Mouse (Mus musculus) CD4-positive, CD25-positive, alpha-beta regulatory T cell (primary cell): ENCODE measurements around the gene Zfp971. TPM values are rescaled to one million over a fixed set of nuclear protein-coding genes. Genes with fewer than 3 reads are reported as not detected.

ENCODE experiments used
- polyA plus RNA-seq: library from polyadenylated mRNA; unstranded; fragments of 100-300 nt; shearing (Covaris generic); gene quantifications from one replicate; pipeline ENCODE4 v1.2.1, GENCODE M21; 2017

The Zfp971 gene
- polyA plus RNA-seq: 9.0 TPM

DNA sequence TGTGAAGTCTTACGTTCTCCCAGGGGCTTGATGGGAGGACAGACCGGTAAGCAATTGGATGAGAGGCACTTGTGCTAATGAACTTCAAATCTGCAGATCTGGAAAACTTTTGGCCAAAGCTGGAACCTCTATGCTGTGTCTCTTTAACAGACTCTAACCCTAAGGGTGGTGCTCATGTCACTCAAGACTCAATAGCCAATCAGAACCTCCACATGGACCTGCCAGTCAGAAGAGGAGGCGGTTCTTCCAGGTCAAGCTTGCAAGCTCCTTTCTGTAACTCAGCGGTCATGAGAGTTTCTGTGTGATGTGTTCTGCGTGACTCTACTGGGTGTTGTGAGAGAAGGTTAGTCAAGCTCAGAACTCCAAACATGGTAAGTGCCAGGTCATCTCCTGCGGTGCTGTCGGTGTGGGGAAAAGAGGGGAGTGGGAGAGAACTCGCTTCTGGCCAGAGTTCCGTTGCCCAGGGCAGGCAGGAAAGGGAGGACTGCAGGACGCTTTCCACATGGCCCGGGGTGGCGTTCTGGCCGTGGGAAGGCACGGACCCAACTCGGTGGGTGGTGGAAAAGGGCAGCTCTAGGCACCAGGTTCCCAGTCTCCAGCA is at the start of gene Zfp971:
Gene Zfp971 (plus strand): TSS at position 274 of the 601 bp plus-strand sequence.

DNA sequence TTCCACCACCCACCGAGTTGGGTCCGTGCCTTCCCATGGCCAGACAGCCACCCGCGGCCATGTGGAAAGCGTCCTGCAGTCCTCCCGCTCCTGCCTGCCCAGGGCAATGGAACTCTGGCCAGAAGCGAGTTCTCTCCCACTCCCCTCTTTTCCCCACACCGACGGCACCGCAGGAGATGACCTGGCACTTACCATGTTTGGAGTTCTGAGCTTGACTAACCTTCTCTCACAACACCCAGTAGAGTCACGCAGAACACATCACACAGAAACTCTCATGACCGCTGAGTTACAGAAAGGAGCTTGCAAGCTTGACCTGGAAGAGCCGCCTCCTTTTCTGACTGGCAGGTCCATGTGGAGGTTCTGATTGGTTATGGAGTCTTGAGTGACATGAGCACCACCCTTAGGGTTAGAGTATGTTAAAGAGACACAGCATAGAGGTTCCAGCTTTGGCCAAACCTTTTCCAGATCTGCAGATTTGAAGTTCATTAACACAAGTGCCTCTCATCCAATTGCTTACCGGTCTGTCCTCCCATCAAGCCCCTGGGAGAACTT is 55.2 kb downstream of the Zfp971 start, which contains the start of gene Zfp931:
Gene Zfp931 (minus strand): TSS at position 311 of the 552 bp plus-strand sequence.

Other genes starting within 250 kb of the Zfp971 start
- gene Gm14325, start 182.9 kb upstream of the Zfp971 start, polyA plus RNA-seq: 10.1 TPM
- gene Gm14327, start 126.2 kb upstream of the Zfp971 start, polyA plus RNA-seq: not detected
- 0.34 TPM for gene Zfp972, start 97.7 kb upstream of the Zfp971 start, polyA plus RNA-seq
- gene Gm14326, start 66.0 kb upstream of the Zfp971 start, polyA plus RNA-seq: 6.9 TPM
- gene Zfp931, start 55.2 kb downstream of the Zfp971 start, polyA plus RNA-seq: 7.5 TPM
- not detected for gene Phactr3, start 95.7 kb downstream of the Zfp971 start, polyA plus RNA-seq